Mouse (Mus musculus): ENCODE measurements around the gene Fam19a5.

Gene Fam19a5

GRCm38 (mm10) chr15:87543599-87544338 is at the start of gene Fam19a5:
Gene Fam19a5, plus strand, starts transcription at chr15:87544299.
- no peak for DNase-seq

- no peak for DNase-seq
Observed at GRCm38 (mm10) chr15:87501737-87502136, 42.4 kb upstream of the Fam19a5 start.

GRCm38 (mm10) chr15:87507349-87507748 is 36.8 kb upstream of the Fam19a5 start:
- DNase-seq: no peak

GRCm38 (mm10) chr15:87510886-87511285 is 33.2 kb upstream of the Fam19a5 start:
- DNase-seq: no peak

- no peak for DNase-seq
Observed at GRCm38 (mm10) chr15:87518161-87518560, 25.9 kb upstream of the Fam19a5 start.

- no peak for DNase-seq
Observed at GRCm38 (mm10) chr15:87529271-87529670, 14.8 kb upstream of the Fam19a5 start.

GRCm38 (mm10) chr15:87541656-87542055 is 2.4 kb upstream of the Fam19a5 start:
- DNase-seq: no peak

GRCm38 (mm10) chr15:87544401-87545129 is 466 bp downstream of the Fam19a5 start:
- no peak for DNase-seq

- no peak for DNase-seq
Observed at GRCm38 (mm10) chr15:87545130-87545642, 1.1 kb downstream of the Fam19a5 start.

- no peak for DNase-seq
Observed at GRCm38 (mm10) chr15:87545731-87546360, 1.7 kb downstream of the Fam19a5 start.

- DNase-seq: no peak
Observed at GRCm38 (mm10) chr15:87547022-87547421, 2.9 kb downstream of the Fam19a5 start.

GRCm38 (mm10) chr15:87549724-87550123 is 5.6 kb downstream of the Fam19a5 start:
- no peak for DNase-seq

GRCm38 (mm10) chr15:87550756-87551155 is 6.7 kb downstream of the Fam19a5 start:
- DNase-seq: no peak

- no peak for DNase-seq
Observed at GRCm38 (mm10) chr15:87551556-87551955, 7.5 kb downstream of the Fam19a5 start.

- no peak for DNase-seq
Observed at GRCm38 (mm10) chr15:87555811-87556210, 11.7 kb downstream of the Fam19a5 start.

- no peak for DNase-seq
Observed at GRCm38 (mm10) chr15:87564331-87564730, 20.2 kb downstream of the Fam19a5 start.

- no peak for DNase-seq
Observed at GRCm38 (mm10) chr15:87566040-87566929, 22.2 kb downstream of the Fam19a5 start.

GRCm38 (mm10) chr15:87570182-87570581 is 26.1 kb downstream of the Fam19a5 start:
- DNase-seq: no peak

- no peak for DNase-seq
Observed at GRCm38 (mm10) chr15:87579861-87580260, 35.8 kb downstream of the Fam19a5 start.

- no peak for DNase-seq
Observed at GRCm38 (mm10) chr15:87583921-87584621, 40.0 kb downstream of the Fam19a5 start.

GRCm38 (mm10) chr15:87590975-87591374 is 46.9 kb downstream of the Fam19a5 start:
- no peak for DNase-seq

- DNase-seq: no peak
Observed at GRCm38 (mm10) chr15:87596731-87597130, 52.6 kb downstream of the Fam19a5 start.
